Mouse (Mus musculus) midbrain, embryonic 15.5 days (tissue): ENCODE data around the gene Zdhhc3. TPM values are rescaled to one million over a fixed set of nuclear protein-coding genes. Genes with fewer than 3 reads are reported as not detected.

ENCODE experiments used
- ATAC-seq: fragments of 200-750 bp; cut with Nextera tagmentation; replicated peaks from 2 replicates; pipeline ENCODE4 v1.8.0; 2017; ENCODE audit warnings: moderate TSS enrichment
- H3K27ac ChIP-seq: fragments of 300-500 bp; sonication (generic); 2 replicates; pipeline ENCODE4 v1.5.1; 2015; ENCODE audit warnings: mild to moderate bottlenecking, inconsistent platforms
- H3K27me3 ChIP-seq: fragments of 300-500 bp; sonication (generic); replicated peaks from 2 replicates; pipeline ENCODE4 v1.6.1; 2015; ENCODE audit warnings: inconsistent platforms
- H3K36me3 ChIP-seq: fragments of 300-500 bp; sonication (generic); replicated peaks from 2 replicates; pipeline ENCODE4 v1.6.1; 2015; ENCODE audit warnings: inconsistent platforms
- H3K4me1 ChIP-seq: fragments of 300-500 bp; sonication (generic); 2 replicates; pipeline ENCODE4 v1.6.1; 2015; ENCODE audit warnings: inconsistent platforms
- H3K4me2 ChIP-seq: fragments of 300-500 bp; sonication (generic); 2 replicates; pipeline ENCODE4 v1.6.1; 2015; ENCODE audit warnings: inconsistent platforms, mild to moderate bottlenecking, moderate library complexity
- H3K4me3 ChIP-seq: fragments of 300-500 bp; sonication (generic); 2 replicates; pipeline ENCODE4 v1.5.1; 2015; ENCODE audit warnings: mild to moderate bottlenecking, inconsistent platforms
- H3K9ac ChIP-seq: fragments of 300-500 bp; sonication (generic); 2 replicates; pipeline ENCODE4 v1.6.1; 2015; ENCODE audit warnings: mild to moderate bottlenecking, inconsistent platforms
- H3K9me3 ChIP-seq: fragments of 300-500 bp; sonication (generic); 2 replicates; pipeline ENCODE4 v1.6.1; 2016; ENCODE audit warnings: inconsistent platforms
- WGBS: fragments of 180-500 bp; shearing (Covaris S2); methylation state at CpG from one replicate; pipeline ENCODE4 v1.1.7; 2015; ENCODE audit warnings: mixed read lengths; 5-methylcytosine and 5-hydroxymethylcytosine counted together
- polyA plus RNA-seq: library from polyadenylated mRNA; unstranded; fragments of >200 nt; fragmentation: Nextera tagmentation; extraction: Ambion mirVana; gene quantifications from 2 replicates; pipeline ENCODE4 v1.2.1, GENCODE M21; 2015

The Zdhhc3 gene
- polyA plus RNA-seq = 86.6 and 88.5 TPM in 2 replicates

DNA sequence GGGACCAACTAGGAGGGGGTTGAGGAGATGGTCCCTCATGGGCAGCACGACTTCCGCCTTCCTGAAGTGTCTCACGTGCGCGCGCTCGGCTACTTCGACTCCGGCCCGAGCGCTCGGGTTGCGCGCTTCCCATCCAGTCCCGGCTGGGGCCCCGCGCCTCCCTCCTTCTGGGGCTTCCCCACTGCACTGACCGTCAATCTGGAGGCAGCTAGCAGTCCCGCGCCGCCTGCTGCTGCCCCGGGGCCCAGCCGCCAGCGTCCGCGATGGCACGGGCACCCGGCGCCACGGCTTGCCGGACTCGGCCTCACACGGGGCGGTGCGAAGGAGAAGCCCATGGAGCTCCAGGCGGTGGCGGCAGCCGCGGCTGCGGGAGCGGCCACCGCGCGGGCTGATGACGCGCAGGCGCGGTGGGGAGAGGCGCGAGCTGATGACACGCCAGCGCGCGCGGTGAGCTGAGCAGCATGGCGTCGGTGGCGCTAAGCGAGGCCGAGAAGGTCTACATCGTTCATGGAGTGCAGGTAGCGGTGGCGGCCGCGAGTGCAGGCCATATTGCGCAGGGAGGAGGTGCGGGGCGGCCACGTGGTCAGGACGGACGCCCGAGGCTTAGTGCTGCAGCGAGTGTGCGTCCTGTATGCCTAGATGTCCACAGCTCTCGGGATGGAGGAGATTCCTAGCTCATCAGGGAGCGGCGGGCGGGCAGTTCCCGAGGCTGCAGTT, at the start of gene Zdhhc3, which contains the start of gene Exosc7:
Gene Zdhhc3 (minus strand): TSS at position 401 of the 717 bp plus-strand sequence.
Gene Exosc7 (plus strand): TSS at position 411 of the 717 bp plus-strand sequence.
- Histone ChIP-seq H3K9ac (peak within 1 kb of the TSS; percentile 93), H3K4me2 (peak within 1 kb of the TSS; percentile 93), H3K9me3 (no peaks in the 10 kb centered on the region), H3K4me1 (peaks cover 22% of the 10 kb centered on the region), H3K4me3 (peak within 1 kb of the TSS; percentile 81), H3K36me3 (0 out of 2 replicates have a peak, but pooled peaks cover 4% of the 10 kb centered on the region), H3K27me3 (no peaks in the 10 kb centered on the region), H3K27ac (peak within 1 kb of the TSS; percentile 96)
- peak; percentile 96 for ATAC-seq
- WGBS = under 1% methylated on average over 79 of the region's 79 CpGs

DNA sequence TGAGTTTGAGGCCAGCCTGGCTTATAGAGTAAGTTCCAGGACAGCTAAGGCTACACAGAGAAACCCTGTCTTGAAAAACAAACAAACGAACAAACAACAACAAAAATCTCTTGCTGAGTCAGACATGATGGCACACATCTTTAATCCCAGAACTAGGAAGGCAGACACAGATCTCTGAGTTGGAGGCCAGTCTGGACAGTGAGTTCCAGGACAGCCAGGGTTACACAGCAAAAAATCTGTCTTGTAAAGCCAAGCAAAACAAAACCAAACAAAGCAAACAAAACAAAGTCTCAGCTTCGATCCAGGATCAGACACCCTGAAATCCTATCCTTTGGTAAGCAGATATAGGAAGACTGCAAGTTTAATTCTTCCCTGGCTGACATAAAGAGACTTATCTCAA, 48.8 kb upstream of the Zdhhc3 start:
- ATAC-seq = no peak
- H3K27me3 ChIP-seq = no peaks in the 10 kb centered on the region
- H3K27ac ChIP-seq = no peak overlapping the region
- no peaks in the 10 kb centered on the region for H3K36me3 ChIP-seq
- no peak overlapping the region for H3K4me3 ChIP-seq
- H3K4me1 ChIP-seq = no peaks in the 10 kb centered on the region
- no peaks in the 10 kb centered on the region for H3K9me3 ChIP-seq
- H3K4me2 ChIP-seq = no peak overlapping the region
- no peak overlapping the region for H3K9ac ChIP-seq
- WGBS = 74% methylated on average over 2 of the region's 2 CpGs

DNA sequence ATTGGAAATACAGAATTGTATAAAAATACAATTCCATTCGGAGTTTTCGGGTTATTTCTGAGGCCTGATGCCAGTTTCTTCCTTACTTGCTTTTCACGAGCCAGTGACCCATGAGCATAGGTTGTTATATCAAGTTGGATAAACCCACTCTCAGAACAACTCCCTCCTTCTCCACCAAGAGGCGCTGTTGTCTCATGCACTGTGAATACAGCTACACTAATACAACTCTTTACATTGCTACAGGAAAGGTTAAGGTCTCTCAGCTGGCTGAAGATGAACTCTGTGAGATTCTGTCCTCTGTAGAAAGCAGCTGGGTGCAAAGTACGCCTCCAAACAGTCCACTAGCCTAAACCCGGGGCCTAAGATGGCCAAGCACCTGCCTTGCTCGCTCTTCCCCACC, 46.3 kb upstream of the Zdhhc3 start:
- H3K4me3 ChIP-seq = no peak overlapping the region
- WGBS = 57% methylated on average over 7 of the region's 7 CpGs
- no peaks in the 10 kb centered on the region for H3K4me1 ChIP-seq
- no peaks in the 10 kb centered on the region for H3K9me3 ChIP-seq
- no peak overlapping the region for H3K27ac ChIP-seq
- no peaks in the 10 kb centered on the region for H3K36me3 ChIP-seq
- ATAC-seq = no peak
- no peaks in the 10 kb centered on the region for H3K27me3 ChIP-seq
- no peak overlapping the region for H3K9ac ChIP-seq
- no peak overlapping the region for H3K4me2 ChIP-seq

DNA sequence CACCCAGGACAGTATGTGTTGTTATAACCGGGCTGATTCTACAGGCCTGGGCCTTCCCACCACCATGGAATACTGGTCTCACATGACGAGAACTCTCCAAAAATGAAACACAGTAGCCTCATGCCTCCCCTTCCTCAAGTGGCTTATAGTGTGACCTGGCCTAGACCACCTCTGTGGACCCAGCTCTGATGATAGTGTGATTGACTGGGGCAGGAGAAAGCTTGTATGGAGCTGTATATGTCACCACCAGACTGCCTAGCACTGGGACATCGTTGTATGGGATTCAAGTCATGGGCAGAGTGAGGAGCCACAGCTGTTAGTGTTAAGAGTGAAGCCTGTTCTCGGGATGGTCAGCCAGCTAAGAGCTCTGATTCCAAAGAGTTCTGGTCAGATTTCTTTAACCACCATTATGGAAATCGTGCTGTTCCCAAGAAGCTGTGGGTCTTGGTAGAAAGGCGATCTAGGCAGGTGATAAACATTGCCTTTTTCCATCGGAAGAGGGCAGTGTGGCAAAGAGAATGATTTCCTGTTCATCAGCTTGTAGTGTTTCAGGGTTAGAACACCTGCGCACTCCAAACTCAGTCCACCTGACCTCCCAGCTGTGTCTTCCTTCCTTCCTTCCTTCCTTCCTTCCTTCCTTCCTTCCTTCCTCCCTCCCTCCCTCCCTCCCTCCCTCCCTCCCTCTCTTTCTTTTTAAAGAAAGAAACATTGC, 45.3 kb upstream of the Zdhhc3 start:
- no peak overlapping the region for H3K4me3 ChIP-seq
- H3K27ac ChIP-seq = no peak overlapping the region
- H3K4me1 ChIP-seq = no peaks in the 10 kb centered on the region
- no peak overlapping the region for H3K9ac ChIP-seq
- H3K4me2 ChIP-seq = no peak overlapping the region
- H3K9me3 ChIP-seq = no peaks in the 10 kb centered on the region
- WGBS = 63% methylated on average over 8 of the region's 8 CpGs
- H3K36me3 ChIP-seq = no peaks in the 10 kb centered on the region
- H3K27me3 ChIP-seq = no peaks in the 10 kb centered on the region
- ATAC-seq = no peak

DNA sequence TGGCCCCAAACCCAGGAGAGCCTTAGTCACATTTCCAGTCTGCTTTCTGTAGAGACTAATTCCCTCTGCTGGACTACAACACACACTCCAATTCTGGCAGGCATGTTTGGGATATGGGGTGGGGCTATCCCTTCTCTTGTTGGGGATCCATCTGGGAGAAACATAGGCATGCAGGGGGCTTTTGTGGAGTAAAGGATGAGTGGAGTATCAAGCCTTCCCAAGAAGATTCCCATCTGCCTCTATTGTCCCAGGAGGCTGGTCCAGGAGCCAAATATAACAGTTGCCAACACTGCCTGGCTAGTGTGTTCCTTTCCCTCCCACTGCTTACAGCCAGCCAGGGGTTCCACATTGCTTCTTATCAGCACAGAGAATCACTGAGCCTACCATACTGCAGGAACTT, 44.7 kb upstream of the Zdhhc3 start:
- ATAC-seq = no peak
- Histone ChIP-seq H3K27ac (no peak overlapping the region), H3K9ac (no peak overlapping the region), H3K9me3 (no peaks in the 10 kb centered on the region), H3K27me3 (no peaks in the 10 kb centered on the region), H3K36me3 (no peaks in the 10 kb centered on the region), H3K4me2 (no peak overlapping the region), H3K4me1 (no peaks in the 10 kb centered on the region), H3K4me3 (no peak overlapping the region)

DNA sequence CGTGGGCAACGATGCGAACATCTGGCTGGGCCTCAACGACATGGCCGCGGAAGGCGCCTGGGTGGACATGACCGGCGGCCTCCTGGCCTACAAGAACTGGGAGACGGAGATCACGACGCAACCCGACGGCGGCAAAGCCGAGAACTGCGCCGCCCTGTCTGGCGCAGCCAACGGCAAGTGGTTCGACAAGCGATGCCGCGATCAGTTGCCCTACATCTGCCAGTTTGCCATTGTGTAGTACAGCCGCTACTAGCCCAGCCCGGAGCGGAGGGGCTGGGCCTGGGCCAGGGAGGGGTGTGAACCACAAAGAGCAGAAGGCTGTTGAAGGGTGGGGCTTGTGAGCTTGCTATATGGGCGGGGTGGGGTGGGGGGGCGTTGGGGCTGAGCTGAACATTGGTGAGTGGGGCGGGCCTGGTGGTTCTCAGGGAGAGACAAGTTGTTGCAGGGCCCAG, 43.9 kb upstream of the Zdhhc3 start:
- H3K27me3 ChIP-seq = no peaks in the 10 kb centered on the region
- 34% methylated on average over 30 of the region's 30 CpGs for WGBS
- peak; percentile 60 for ATAC-seq

DNA sequence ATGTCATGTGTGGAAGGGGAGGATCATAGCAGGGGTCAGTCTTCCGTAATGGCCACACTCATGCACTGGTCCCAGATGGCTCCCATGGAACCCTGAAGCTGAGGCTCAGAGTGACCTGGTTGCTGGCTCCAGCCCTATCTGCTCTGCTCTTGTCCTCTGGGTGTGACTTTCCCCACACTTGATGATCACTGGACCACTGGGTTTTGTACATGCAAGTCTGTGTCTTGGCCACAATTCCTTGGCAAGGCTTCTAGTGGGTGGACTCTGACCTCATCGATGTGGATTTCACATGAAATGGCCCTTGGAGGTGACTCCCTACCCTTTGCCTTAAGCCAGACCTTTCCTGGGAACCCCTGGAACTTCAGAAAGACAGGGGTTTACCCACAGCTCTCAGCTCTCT, 40.1 kb upstream of the Zdhhc3 start:
- WGBS = 93% methylated on average over 2 of the region's 2 CpGs
- no peak overlapping the region for H3K27ac ChIP-seq
- no peaks in the 10 kb centered on the region for H3K27me3 ChIP-seq

More for the DNA sequence above, 43.9 kb upstream of the Zdhhc3 start:
- no peak overlapping the region for H3K27ac ChIP-seq
- H3K4me3 ChIP-seq = no peak overlapping the region; the same call in 1 of the 2 replicates
- H3K36me3 ChIP-seq = no peaks in the 10 kb centered on the region
- no peaks in the 10 kb centered on the region for H3K9me3 ChIP-seq
- H3K4me1 ChIP-seq = no peaks in the 10 kb centered on the region
- no peak overlapping the region for H3K9ac ChIP-seq
- peak overlapping the region; percentile 2; the same call in 1 of the 2 replicates for H3K4me2 ChIP-seq

DNA sequence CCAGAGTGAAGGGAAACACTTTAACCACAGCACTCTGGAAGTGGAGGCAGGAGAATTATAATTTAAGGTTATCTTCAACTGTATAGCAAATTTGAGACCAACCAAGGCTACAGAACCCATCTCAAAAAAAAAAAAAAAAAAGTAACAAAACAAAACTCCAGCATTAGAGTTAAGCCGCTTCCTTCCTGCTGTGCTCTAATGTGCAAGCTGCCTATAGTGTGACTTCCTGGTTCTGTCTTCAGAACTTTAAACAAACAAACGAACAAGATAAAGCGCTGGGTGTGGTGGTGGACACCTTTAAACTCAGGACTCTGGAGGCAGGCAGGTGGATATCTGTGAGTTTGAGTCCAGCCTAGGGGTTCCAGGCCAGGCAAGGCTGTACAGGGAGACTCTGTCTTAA, 39.0 kb upstream of the Zdhhc3 start:
- Histone ChIP-seq H3K36me3 (no peaks in the 10 kb centered on the region), H3K9me3 (no peaks in the 10 kb centered on the region), H3K4me2 (no peak overlapping the region), H3K27me3 (no peaks in the 10 kb centered on the region), H3K27ac (no peak overlapping the region), H3K9ac (no peak overlapping the region), H3K4me3 (no peak overlapping the region), H3K4me1 (no peaks in the 10 kb centered on the region)
- no peak for ATAC-seq
- WGBS = 77% methylated on average over 3 of the region's 3 CpGs

More for the DNA sequence above, 40.1 kb upstream of the Zdhhc3 start:
- H3K4me2 ChIP-seq = no peak overlapping the region
- no peaks in the 10 kb centered on the region for H3K36me3 ChIP-seq
- H3K9ac ChIP-seq = no peak overlapping the region
- no peaks in the 10 kb centered on the region for H3K9me3 ChIP-seq
- no peak overlapping the region for H3K4me3 ChIP-seq
- ATAC-seq = no peak
- H3K4me1 ChIP-seq = no peaks in the 10 kb centered on the region

DNA sequence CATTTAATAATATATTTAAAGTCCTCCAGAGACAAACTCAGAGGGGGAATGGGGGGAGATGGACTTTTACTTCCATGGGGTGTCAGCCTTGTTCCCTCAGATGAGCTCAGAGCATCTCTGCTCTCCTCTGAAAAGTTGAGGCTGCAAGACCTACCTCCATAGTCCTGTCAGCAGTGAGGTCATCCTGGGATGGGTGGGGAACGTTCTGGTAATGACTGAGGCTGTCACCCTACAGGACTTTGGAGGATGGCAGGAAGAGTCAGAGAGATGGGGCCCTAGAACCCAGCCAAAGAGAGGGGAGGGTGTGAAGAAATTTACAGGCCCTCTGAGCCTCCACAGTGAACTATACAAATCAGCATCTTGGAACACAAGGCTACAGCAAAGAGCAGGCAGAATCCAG, 38.6 kb upstream of the Zdhhc3 start:
- no peak overlapping the region for H3K9ac ChIP-seq

DNA sequence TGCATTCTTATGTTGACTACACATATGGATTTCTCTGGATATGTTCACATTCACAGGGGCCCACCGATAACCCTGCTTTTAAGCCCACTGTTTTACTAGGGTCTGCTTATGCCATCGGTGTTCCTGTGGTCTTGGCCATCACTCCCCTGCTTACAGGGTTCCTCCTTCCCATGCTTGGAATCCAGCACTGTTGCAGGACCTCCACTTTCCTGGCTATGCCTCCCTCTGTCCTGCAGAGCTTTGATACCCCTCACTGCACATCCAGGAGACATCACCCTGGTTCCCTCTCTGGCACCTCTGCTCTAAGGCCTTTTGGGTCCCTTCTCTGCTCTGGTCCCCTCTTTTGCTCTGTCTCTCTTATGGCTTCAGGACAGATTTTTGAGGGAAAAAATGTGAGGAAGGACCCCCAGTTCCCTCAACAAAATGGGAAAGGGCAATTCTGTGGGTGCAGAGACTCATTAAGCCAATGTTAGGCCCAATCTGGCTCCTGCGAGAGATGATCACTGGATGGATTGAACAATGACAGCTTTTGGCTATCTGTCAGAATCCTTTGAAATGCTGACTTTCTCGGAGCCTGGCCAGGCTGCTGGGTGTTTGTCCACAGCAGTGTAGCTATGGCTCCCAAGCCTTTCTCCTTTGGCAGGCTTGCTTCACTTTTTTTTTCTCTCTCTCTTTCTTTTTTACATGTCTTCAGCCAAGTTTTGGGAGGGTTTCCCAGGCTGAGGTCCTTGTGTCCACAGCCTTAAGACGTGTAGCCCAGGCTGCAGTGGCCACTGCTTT, 37.4 kb upstream of the Zdhhc3 start, which contains the start of gene Clec3b:
Gene Clec3b (plus strand): TSS at position 706 of the 780 bp plus-strand sequence.
- Histone ChIP-seq H3K4me3 (no peak within 1 kb of the TSS), H3K9me3 (no peaks in the 10 kb centered on the region), H3K4me2 (no peak within 1 kb of the TSS), H3K36me3 (no peaks in the 10 kb centered on the region), H3K27me3 (no peaks in the 10 kb centered on the region), H3K27ac (no peak within 1 kb of the TSS), H3K9ac (no peak within 1 kb of the TSS), H3K4me1 (no peaks in the 10 kb centered on the region)
- 83% methylated on average over 5 of the region's 5 CpGs for WGBS
- no peak for ATAC-seq

More for the DNA sequence above, 38.6 kb upstream of the Zdhhc3 start:
- Histone ChIP-seq H3K9me3 (no peaks in the 10 kb centered on the region), H3K27ac (no peak overlapping the region), H3K4me3 (no peak overlapping the region), H3K4me2 (no peak overlapping the region), H3K36me3 (no peaks in the 10 kb centered on the region), H3K4me1 (no peaks in the 10 kb centered on the region), H3K27me3 (no peaks in the 10 kb centered on the region)
- ATAC-seq = no peak
- WGBS = 55% methylated on average over 1 of the region's 1 CpGs

DNA sequence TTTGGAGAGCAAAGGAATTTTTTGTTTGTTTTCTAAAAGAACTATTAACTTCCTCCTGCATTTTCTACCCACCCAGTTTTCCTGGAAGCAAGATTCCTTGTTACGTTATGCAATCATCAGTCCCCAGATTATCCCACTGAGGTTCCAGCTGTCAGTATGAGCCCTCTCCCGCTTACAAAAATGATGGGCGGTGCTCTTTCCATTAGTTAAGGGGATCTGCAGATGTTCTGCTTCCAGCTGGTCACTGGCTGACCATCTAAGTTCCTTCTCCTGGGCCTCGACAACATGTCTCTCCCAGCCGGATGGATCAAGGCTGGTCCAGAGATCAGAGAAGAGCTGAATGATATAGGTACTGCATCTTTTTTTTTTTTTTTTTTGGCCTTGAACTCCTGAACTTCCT, 35.4 kb upstream of the Zdhhc3 start:
- Histone ChIP-seq H3K9ac (no peak overlapping the region), H3K9me3 (no peaks in the 10 kb centered on the region), H3K27ac (no peak overlapping the region), H3K27me3 (no peaks in the 10 kb centered on the region), H3K4me3 (no peak overlapping the region), H3K4me2 (no peak overlapping the region), H3K36me3 (no peaks in the 10 kb centered on the region), H3K4me1 (no peaks in the 10 kb centered on the region)
- no peak for ATAC-seq
- 79% methylated on average over 5 of the region's 5 CpGs for WGBS
